Mouse (Mus musculus): Measurements from ENCODE around the gene Npr2. TPM values are rescaled to one million over a fixed set of nuclear protein-coding genes. Genes with fewer than 3 reads are reported as not detected.

Gene Npr2
- total RNA-seq, 2 experiments from 2014 or later, result 35.1 to 35.8 TPM

GRCm38 (mm10) chr4:43629106-43629817 lies 2.5 kb upstream of the Npr2 start:
- DNase-seq, result no peak

- peak; percentile 88 for DNase-seq
Measured at GRCm38 (mm10) chr4:43630030-43630581, 1.6 kb upstream of the Npr2 start.

DNA sequence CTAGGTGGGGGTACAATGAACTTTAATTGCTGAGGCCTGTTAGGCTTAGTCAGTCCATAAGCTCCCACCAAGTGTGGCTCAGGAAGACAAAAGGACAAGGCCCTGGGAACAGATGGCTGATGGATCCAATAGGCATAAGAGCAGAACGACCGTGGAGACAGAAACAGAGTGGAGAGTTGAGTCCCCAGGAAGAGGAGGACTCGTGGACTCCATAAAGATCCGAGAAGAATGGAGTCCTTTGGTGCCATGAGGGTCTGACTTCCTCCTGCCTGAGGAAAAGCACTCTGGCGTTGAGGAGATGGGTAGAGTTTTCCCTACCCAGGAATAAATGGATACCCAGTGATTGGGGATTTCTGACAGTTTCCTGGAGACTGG lies 1.1 kb upstream of the Npr2 start:
- no peak for DNase-seq

DNA sequence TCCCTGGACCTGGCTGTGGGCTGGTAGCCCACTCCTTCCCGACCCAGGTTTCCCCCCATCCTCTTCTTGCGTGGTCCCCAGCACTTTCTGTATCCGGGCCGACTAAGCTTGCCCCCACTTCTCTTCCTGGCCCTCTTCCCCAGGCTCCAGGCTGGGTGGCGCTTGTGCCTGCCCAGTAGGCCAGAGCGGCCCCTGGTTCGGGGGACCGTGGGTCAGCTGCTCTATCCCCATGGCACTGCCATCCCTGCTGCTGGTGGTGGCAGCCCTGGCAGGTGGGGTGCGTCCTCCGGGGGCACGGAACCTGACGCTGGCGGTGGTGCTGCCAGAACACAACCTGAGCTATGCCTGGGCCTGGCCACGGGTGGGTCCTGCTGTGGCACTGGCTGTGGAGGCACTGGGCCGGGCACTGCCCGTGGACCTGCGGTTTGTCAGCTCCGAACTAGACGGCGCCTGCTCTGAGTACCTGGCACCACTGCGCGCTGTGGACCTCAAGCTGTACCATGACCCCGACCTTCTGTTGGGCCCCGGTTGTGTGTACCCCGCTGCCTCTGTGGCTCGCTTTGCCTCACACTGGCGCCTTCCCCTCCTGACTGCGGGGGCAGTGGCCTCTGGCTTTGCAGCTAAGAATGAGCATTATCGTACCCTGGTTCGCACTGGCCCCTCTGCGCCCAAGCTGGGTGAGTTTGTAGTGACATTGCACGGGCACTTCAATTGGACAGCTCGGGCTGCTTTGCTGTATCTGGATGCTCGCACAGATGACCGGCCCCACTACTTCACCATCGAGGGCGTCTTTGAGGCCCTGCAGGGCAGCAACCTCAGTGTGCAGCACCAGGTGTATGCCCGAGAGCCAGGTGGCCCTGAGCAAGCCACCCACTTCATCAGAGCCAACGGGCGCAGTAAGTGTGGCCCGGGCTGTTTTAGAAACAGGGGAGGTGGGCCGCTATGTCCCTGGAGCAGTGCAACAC lies 503 bp downstream of the Npr2 start:
- peak; percentile 39 for DNase-seq

GRCm38 (mm10) chr4:43633296-43633695 lies 1.6 kb downstream of the Npr2 start:
- no peak for DNase-seq

DNA sequence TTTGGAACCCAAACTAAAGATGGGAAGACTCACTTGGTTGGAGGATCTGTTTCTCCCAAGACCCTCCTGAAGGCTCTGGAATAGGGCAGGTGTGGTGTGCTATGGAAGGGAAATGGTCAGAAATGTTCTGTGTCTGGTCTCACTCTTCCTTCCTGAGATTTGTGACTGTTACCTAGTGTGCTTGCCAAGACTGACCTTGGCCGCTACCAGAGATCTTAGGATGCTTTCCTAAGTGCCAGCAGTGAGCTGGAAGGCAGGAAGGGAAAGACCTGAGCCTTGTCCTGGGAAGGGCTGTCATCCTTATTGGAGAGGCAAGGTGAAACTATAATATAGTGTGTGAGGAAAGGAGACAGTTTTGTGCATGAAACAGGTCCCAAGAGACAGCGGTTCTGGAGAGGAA lies 2.0 kb downstream of the Npr2 start:
- no peak for DNase-seq

GRCm38 (mm10) chr4:43634621-43635374 lies 3.1 kb downstream of the Npr2 start:
- DNase-seq, result no peak

- no peak for DNase-seq
Measured at GRCm38 (mm10) chr4:43636751-43637150, 5.0 kb downstream of the Npr2 start.

- DNase-seq, result no peak
Measured at GRCm38 (mm10) chr4:43640076-43640475, 8.3 kb downstream of the Npr2 start.

DNA sequence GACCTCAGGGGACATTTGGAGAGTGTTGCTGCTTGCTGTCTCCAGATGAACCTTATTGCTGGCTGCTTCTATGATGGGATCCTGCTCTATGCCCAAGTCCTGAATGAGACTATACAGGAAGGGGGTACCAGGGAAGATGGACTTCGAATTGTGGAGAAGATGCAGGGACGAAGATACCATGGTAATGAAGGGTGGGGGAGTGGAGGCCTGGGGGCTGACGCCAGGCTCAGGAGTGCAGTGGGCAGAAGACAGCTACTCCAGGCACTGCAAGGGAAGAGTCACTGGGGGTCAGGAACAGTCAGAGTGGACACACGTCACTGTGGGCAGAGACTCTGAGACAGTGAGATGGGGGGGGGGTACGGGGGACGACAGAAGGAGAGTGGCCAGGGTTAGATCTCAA lies 8.8 kb downstream of the Npr2 start:
- DNase-seq, result no peak

- DNase-seq, result no peak
Measured at GRCm38 (mm10) chr4:43649783-43650182, 18.0 kb downstream of the Npr2 start.

GRCm38 (mm10) chr4:43652726-43653125 lies 21.0 kb downstream of the Npr2 start:
- no peak for DNase-seq

GRCm38 (mm10) chr4:43653161-43654015 lies 21.7 kb downstream of the Npr2 start, which contains the start of gene Spag8:
Gene Spag8, minus strand, starts transcription at chr4:43653594.
- peak; percentile 27 for DNase-seq

GRCm38 (mm10) chr4:43655656-43656338 lies 24.1 kb downstream of the Npr2 start:
- DNase-seq, result no peak

DNA sequence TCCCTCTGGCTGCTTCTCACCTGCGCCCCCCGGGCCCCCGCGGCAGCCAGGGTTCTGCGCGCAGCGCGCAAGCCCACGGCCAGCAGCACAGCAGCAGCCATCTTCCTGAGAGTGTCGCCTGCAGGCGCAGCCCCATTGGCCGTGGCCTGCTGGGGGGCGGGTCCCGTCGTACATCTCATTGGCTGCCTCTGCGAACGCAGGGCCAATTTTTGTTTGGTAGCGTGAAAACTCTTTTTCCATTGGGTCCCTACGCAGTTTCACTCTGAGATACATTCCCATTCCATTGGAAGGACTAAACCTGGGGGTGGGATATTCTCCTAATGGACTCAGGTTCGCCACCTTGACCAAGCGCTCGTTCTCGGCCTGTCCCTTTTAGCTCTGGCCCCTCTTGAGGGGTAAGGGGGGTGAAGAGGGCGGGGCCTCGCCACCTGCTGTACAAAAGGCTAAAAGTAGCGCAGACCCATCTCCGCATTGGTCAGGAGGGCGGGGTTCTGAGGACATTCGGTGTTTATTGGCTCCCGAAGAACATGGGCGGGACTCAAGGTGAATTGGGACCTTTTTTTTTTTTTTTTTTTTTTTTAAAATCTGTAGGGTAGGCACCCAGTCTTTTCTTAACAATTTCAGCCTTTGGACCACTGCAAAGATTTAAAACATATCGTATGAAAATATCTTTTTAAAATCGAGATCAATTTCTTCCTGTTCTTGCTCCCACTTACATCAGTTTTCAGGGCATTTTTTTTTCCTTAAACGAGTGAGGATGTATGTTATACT lies 24.8 kb downstream of the Npr2 start, which contains the start of gene Hint2:
Hint2 (minus strand) TSS at position 128 of the 771 bp plus-strand sequence.
- DNase-seq, result peak; percentile 93

DNA sequence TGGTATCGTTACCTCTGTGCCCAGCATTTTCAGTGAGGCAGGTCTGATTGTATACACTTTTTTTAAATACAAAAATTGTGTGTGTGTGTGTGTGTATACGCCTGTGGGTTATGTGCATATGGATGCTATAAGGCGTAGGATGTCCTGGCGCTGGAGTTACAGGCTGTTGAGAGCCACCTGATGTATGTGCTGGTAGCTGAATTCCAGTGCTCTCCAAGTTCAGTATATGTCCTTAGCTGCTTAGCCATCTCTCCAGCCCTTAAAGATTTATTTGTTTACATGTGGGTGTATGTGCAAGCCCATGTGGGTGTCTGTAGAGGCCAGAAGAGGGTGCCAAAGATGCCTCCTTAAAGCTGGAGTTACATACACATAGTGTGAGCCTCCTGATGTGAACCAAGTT lies 25.4 kb downstream of the Npr2 start:
- DNase-seq, result no peak

- DNase-seq, result no peak
Measured at GRCm38 (mm10) chr4:43666412-43666811, 34.7 kb downstream of the Npr2 start.

- DNase-seq, result peak; percentile 92
Measured at GRCm38 (mm10) chr4:43668782-43669427, 37.2 kb downstream of the Npr2 start, which contains the start of the genes Tmem8b and Fam221b. Gene Tmem8b, plus strand, starts transcription at chr4:43668971. Gene Fam221b, minus strand, starts transcription at chr4:43669145.

GRCm38 (mm10) chr4:43669428-43669794 lies 37.7 kb downstream of the Npr2 start:
- DNase-seq, result peak; percentile 86

All from heart, postnatal 4 days (tissue).